Mouse (Mus musculus): Measurements from ENCODE around the gene Phyh. TPM values are rescaled to one million over a fixed set of nuclear protein-coding genes. Genes with fewer than 3 reads are reported as not detected.

Phyh gene
- polyA plus RNA-seq, 1 experiment, result 39.1 TPM

DNA sequence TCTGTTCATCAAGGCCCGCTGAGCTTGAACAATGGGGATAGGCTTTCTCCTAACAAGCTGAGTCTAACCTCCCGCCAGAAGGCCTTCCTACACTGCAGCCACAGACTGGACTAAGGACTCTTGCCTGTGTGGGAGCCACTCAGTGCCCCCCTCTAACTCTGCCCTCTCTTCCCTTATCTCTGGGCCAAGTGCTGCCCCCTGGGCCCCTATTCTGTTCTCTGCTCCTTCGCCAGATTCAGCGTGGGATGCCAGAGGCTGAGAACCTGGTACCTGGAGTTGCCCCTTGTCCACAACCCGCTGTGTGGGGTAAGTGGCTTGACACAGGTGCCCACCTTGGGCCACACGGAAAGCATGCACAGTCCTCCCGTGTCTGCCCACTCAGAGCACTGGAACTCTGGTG lies 4.9 kb upstream of the Phyh start:
- Histone ChIP-seq H3K27me3 (ENCODE audit: control insufficient read depth, insufficient read depth, low read length) (no peaks in the 10 kb centered on the region), H3K4me3 (ENCODE audit: control insufficient read depth, insufficient read depth, low read length) (no peak overlapping the region), H3K36me3 (ENCODE audit: control insufficient read depth, insufficient read depth, low read length) (no peaks in the 10 kb centered on the region), H3K4me1 (replicated peaks; ENCODE audit: control insufficient read depth, insufficient read depth, low read length) (peaks cover 7% of the 10 kb centered on the region), H3K27ac (ENCODE audit: control insufficient read depth, insufficient read depth, low read length) (no peak overlapping the region)
- TF ChIP-seq POLR2A (IDR thresholded peaks at IDR 0.05; ENCODE audit: control insufficient read depth, extremely low read depth, insufficient read depth, low read length, poor library complexity) (no peak), CTCF (IDR thresholded peaks at IDR 0.05; ENCODE audit: borderline replicate concordance, control insufficient read depth, extremely low read depth, insufficient read depth, low read length, poor library complexity) (no peak)
- whole genome bisulfite sequencing, result 97% methylated on average over 7 of the region's 7 CpGs
- no peak for DNase-seq

DNA sequence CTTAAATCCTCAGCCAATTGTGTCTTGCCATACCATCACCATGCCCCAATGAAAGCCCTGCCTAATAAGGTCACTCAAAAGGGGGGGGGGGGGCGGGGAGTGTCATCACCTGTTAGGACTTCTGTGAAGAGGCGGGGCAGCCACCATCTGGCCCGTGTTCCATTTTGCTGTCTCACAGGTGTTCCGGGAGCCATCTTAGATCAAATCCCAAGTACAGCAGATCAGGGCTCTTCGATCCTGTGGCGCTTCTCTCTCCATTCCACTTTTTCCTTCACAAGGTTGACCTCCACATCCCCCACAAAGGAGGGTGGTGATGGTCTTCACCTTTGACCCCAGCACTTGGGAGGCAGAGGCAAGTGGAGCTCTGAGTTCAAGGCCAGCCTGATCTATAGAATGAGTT lies 2.8 kb upstream of the Phyh start:
- TF ChIP-seq POLR2A (IDR thresholded peaks at IDR 0.05; ENCODE audit: control insufficient read depth, extremely low read depth, insufficient read depth, low read length, poor library complexity) (no peak), CTCF (IDR thresholded peaks at IDR 0.05; ENCODE audit: borderline replicate concordance, control insufficient read depth, extremely low read depth, insufficient read depth, low read length, poor library complexity) (no peak)
- Histone ChIP-seq H3K36me3 (ENCODE audit: control insufficient read depth, insufficient read depth, low read length) (no peaks in the 10 kb centered on the region), H3K4me3 (ENCODE audit: control insufficient read depth, insufficient read depth, low read length) (no peak overlapping the region), H3K4me1 (replicated peaks; ENCODE audit: control insufficient read depth, insufficient read depth, low read length) (peaks cover 14% of the 10 kb centered on the region), H3K27me3 (ENCODE audit: control insufficient read depth, insufficient read depth, low read length) (no peaks in the 10 kb centered on the region), H3K27ac (ENCODE audit: control insufficient read depth, insufficient read depth, low read length) (no peak overlapping the region)
- 89% methylated on average over 6 of the region's 6 CpGs for WGBS
- DNase-seq, result no peak

DNA sequence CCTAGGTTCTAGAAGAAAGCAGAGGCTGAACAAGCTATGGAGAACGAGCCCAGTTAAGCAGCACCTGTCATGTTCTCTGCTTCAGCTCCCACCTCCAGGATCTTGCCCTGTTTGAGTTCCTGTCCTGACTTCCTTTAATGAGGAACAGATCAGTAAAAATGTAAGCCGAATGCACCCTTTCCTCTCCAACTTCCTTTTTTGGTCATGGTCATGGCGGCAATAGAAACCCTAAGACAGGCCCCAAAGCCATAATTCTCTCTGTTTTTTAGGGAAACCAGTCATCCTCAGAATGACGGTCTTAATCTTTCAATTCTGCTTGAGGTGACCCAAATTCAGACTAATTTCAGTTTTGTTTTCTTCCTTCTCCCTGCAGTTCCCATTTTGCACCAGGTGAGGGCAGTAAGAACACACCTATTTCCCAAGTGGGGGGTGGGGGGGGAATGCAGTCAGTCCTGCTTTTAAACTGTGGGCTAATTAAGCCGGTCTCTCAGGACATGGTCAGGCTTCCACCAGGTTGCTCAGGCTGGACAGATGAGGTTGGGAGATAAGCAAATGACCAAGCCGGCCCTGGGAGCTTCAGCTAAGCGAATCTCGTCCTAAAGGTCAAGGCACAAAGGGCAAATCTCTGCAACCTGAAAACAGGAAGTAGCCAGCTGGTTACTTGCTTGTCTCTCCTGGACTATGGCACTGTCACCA lies 1.3 kb upstream of the Phyh start:
- H3K36me3 ChIP-seq (ENCODE audit: control insufficient read depth, insufficient read depth, low read length), result no peaks in the 10 kb centered on the region
- no peaks in the 10 kb centered on the region for H3K27me3 ChIP-seq (ENCODE audit: control insufficient read depth, insufficient read depth, low read length)
- 15% methylated on average over 8 of the region's 8 CpGs for WGBS
- peaks cover 14% of the 10 kb centered on the region for H3K4me1 ChIP-seq (replicated peaks; ENCODE audit: control insufficient read depth, insufficient read depth, low read length)
- TF ChIP-seq POLR2A (IDR thresholded peaks at IDR 0.05; ENCODE audit: control insufficient read depth, extremely low read depth, insufficient read depth, low read length, poor library complexity) (no peak), CTCF (IDR thresholded peaks at IDR 0.05; ENCODE audit: borderline replicate concordance, control insufficient read depth, extremely low read depth, insufficient read depth, low read length, poor library complexity) (peak; percentile 54; the same call in 1 of the 2 replicates)
- DNase-seq, result peak; percentile 46
- H3K4me3 ChIP-seq (ENCODE audit: control insufficient read depth, insufficient read depth, low read length), result peak overlapping the region; percentile 7; the same call in 1 of the 2 replicates
- H3K27ac ChIP-seq (ENCODE audit: control insufficient read depth, insufficient read depth, low read length), result no peak overlapping the region

DNA sequence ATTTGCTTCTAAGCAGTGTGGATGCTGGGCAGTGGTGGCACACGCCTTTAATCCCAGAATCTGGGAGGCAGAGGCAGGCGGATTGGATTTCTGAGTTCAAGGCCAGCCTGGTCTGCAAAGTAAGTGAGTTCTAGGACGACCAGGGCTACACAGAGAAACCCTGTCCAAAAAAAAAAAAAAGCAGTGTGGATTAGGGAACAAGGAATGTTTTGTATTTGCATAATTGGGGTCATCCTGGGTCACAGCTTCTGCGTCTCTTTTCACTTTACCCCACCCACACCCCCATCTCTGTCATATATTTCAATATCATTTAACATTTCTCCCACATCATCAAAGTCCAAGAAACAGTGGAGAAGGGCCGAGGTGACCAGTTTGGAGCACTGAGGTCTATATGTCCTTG lies 2.2 kb downstream of the Phyh start:
- H3K36me3 ChIP-seq (ENCODE audit: control insufficient read depth, insufficient read depth, low read length), result no peaks in the 10 kb centered on the region
- H3K4me3 ChIP-seq (ENCODE audit: control insufficient read depth, insufficient read depth, low read length), result no peak overlapping the region
- H3K27me3 ChIP-seq (ENCODE audit: control insufficient read depth, insufficient read depth, low read length), result no peaks in the 10 kb centered on the region
- no peak for DNase-seq
- no peak overlapping the region for H3K27ac ChIP-seq (ENCODE audit: control insufficient read depth, insufficient read depth, low read length)
- no peak for TF ChIP-seq POLR2A (IDR thresholded peaks at IDR 0.05; ENCODE audit: control insufficient read depth, extremely low read depth, insufficient read depth, low read length, poor library complexity)
- TF ChIP-seq CTCF (IDR thresholded peaks at IDR 0.05; ENCODE audit: borderline replicate concordance, control insufficient read depth, extremely low read depth, insufficient read depth, low read length, poor library complexity), result no peak
- H3K4me1 ChIP-seq (replicated peaks; ENCODE audit: control insufficient read depth, insufficient read depth, low read length), result peaks cover 14% of the 10 kb centered on the region
- whole genome bisulfite sequencing, result 98% methylated on average over 5 of the region's 5 CpGs

DNA sequence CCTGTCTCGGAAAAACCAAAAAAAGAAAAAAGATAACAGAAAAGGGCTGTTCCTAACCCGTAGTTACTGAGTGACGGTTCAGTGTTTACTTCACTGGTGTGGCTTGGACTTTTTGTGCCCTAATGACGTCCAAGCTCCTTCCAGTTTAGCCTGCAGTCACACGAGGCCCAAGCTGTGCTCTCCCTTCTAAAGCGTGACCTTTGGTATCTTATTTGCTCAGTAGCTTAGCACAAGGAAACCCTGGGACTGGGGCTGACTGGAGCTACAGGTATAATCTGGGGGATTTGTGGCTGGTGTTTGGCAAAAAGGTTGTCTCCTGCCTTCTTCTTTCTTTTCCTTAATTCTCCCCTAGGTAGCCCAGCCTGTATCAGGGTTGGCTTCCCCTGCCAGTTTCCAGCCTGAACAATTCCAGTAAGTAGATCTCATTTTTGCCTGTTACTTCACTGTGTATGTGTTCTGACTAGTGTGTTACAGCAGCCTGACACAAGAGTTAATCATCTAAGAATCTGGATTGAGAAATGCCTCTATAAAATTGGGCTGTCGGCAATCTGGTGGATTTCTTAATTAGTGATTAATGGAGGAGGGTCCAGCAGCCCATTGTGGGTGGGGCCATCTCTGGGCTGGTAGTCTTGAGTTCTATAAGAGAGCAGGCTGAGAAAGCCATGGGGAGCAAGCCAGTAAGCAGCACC lies 3.8 kb downstream of the Phyh start:
- no peak for TF ChIP-seq CTCF (IDR thresholded peaks at IDR 0.05; ENCODE audit: borderline replicate concordance, control insufficient read depth, extremely low read depth, insufficient read depth, low read length, poor library complexity)
- no peak for TF ChIP-seq POLR2A (IDR thresholded peaks at IDR 0.05; ENCODE audit: control insufficient read depth, extremely low read depth, insufficient read depth, low read length, poor library complexity)
- no peaks in the 10 kb centered on the region for H3K36me3 ChIP-seq (ENCODE audit: control insufficient read depth, insufficient read depth, low read length)
- 96% methylated on average over 7 of the region's 7 CpGs for WGBS
- no peaks in the 10 kb centered on the region for H3K27me3 ChIP-seq (ENCODE audit: control insufficient read depth, insufficient read depth, low read length)
- H3K27ac ChIP-seq (ENCODE audit: control insufficient read depth, insufficient read depth, low read length), result no peak overlapping the region
- DNase-seq, result no peak
- H3K4me1 ChIP-seq (replicated peaks; ENCODE audit: control insufficient read depth, insufficient read depth, low read length), result peaks cover 11% of the 10 kb centered on the region
- no peak overlapping the region for H3K4me3 ChIP-seq (ENCODE audit: control insufficient read depth, insufficient read depth, low read length)

DNA sequence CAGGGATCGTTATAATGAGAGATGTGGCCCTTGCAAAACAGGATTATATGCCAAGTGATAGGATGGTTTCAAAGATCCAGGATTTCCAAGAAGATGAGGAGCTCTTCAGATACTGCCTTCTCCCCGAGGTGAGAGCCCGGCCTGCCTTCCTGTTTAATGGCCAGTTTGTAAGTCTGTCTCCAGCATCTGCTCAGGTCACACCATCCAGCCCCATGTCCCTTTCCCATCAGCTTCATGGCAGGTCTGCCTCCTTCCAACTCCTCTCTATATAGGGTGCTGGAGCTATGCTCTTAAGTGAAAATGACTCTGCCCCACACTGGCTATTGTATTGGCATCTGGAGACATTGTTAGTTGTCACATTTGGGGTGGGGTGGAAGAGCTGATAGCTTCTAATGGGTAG lies 8.6 kb downstream of the Phyh start:
- no peaks in the 10 kb centered on the region for H3K27me3 ChIP-seq (ENCODE audit: control insufficient read depth, insufficient read depth, low read length)
- no peak overlapping the region for H3K27ac ChIP-seq (ENCODE audit: control insufficient read depth, insufficient read depth, low read length)
- H3K4me3 ChIP-seq (ENCODE audit: control insufficient read depth, insufficient read depth, low read length), result no peak overlapping the region
- DNase-seq, result no peak
- TF ChIP-seq CTCF (IDR thresholded peaks at IDR 0.05; ENCODE audit: borderline replicate concordance, control insufficient read depth, extremely low read depth, insufficient read depth, low read length, poor library complexity) (no peak), POLR2A (IDR thresholded peaks at IDR 0.05; ENCODE audit: control insufficient read depth, extremely low read depth, insufficient read depth, low read length, poor library complexity) (no peak)
- H3K4me1 ChIP-seq (replicated peaks; ENCODE audit: control insufficient read depth, insufficient read depth, low read length), result no peaks in the 10 kb centered on the region
- WGBS, result 99% methylated on average over 3 of the region's 3 CpGs
- H3K36me3 ChIP-seq (ENCODE audit: control insufficient read depth, insufficient read depth, low read length), result no peaks in the 10 kb centered on the region

Measured in thymus, adult 2 months (tissue).